Mouse (Mus musculus): Measurements from ENCODE around the gene Cdc25b.

DNA sequence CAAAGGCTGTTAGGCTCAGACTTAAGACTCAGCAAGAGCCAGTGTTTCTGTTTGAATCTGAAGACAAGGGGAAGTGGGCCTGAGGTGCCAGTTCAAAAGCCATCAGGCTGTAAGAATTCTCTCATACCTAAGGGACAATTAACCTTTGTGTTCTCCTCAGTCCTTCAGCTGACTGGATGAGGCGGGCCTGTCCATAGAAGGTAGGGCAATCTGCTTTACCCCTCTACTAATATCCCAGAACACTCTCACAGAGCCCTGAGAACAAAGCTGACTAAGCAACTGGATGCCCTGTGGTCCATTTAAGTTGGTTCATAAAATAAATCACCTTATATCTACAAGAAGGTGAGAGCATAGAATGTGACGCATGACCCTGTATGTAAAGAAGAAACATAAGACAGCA lies 20.6 kb upstream of the Cdc25b start:
- TF ChIP-seq GATA1 (IDR thresholded peaks at IDR 0.05; ENCODE audit: borderline replicate concordance, low read length) (no peak), FLI1 (IDR thresholded peaks at IDR 0.05; ENCODE audit: low read length) (no peak)

All from megakaryocyte, embryonic 14.5 days (primary cell).